Mouse (Mus musculus) midbrain, postnatal 0 days (tissue): ENCODE measurements around the gene Fam131a. TPM values are rescaled to one million over a fixed set of nuclear protein-coding genes. Genes with fewer than 3 reads are reported as not detected.

Source experiments
- ATAC-seq: fragments of 200-750 bp; cut with Nextera tagmentation; 2 replicates; pipeline ENCODE4 v1.8.0; 2017; ENCODE audit warnings: moderate number of reproducible peaks, mild to moderate bottlenecking, moderate TSS enrichment, moderate library complexity; ENCODE audit not compliant: low FRiP score
- DNase-seq: peaks from one replicate; pipeline ENCODE4 v3.0.0-alpha.2; 2015; ENCODE audit warnings: low spot score
- H3K27ac ChIP-seq: fragments of 300-500 bp; sonication (generic); 2 replicates; pipeline ENCODE4 v1.5.1; 2014; ENCODE audit warnings: low read depth, mild to moderate bottlenecking, low read length, mixed read lengths
- H3K27me3 ChIP-seq: fragments of 300-500 bp; sonication (generic); 2 replicates; pipeline ENCODE4 v1.6.1; 2014; ENCODE audit warnings: low read length, control low read depth, mixed read lengths; ENCODE audit not compliant: insufficient read depth
- H3K36me3 ChIP-seq: fragments of 300-500 bp; sonication (generic); 2 replicates; pipeline ENCODE4 v1.6.1; 2014; ENCODE audit warnings: low read length, control low read depth, mixed read lengths; ENCODE audit not compliant: insufficient read depth
- H3K4me1 ChIP-seq: fragments of 300-500 bp; sonication (generic); 2 replicates; pipeline ENCODE4 v1.6.1; 2014; ENCODE audit warnings: mild to moderate bottlenecking, control low read depth, antibody characterized with exemption, low read length, mixed read lengths; ENCODE audit not compliant: insufficient read depth
- H3K4me2 ChIP-seq: fragments of 300-500 bp; sonication (generic); 2 replicates; pipeline ENCODE4 v1.6.1; 2014; ENCODE audit warnings: low read depth, mild to moderate bottlenecking, low read length, mixed read lengths; ENCODE audit not compliant: poor library complexity, severe bottlenecking
- H3K4me3 ChIP-seq: fragments of 300-500 bp; sonication (generic); 2 replicates; pipeline ENCODE4 v1.5.1; 2014; ENCODE audit warnings: low read depth, mild to moderate bottlenecking, low read length, moderate library complexity
- H3K9ac ChIP-seq: fragments of 300-500 bp; sonication (generic); replicated peaks from 2 replicates; pipeline ENCODE4 v1.6.1; 2014; ENCODE audit warnings: mild to moderate bottlenecking, low read length, moderate library complexity, mixed read lengths; ENCODE audit not compliant: poor library complexity, severe bottlenecking
- H3K9me3 ChIP-seq: fragments of 300-500 bp; sonication (generic); 2 replicates; pipeline ENCODE4 v1.6.1; 2016; ENCODE audit warnings: low read length, control low read depth
- CTCF ChIP-seq: IDR thresholded peaks from 2 replicates; pipeline ENCODE4 v1.5.1; 2016; ENCODE audit warnings: antibody characterized with exemption, mild to moderate bottlenecking
- WGBS: fragments of 180-500 bp; shearing (Covaris S2); extraction: QIAGEN DNeasy Blood & Tissue Kit; methylation state at CpG from one replicate; pipeline ENCODE4 v1.1.7; 2014; 5-methylcytosine and 5-hydroxymethylcytosine counted together
- polyA plus RNA-seq: library from polyadenylated mRNA; unstranded; fragments of >200 nt; fragmentation: Nextera tagmentation; extraction: Ambion mirVana; gene quantifications from 2 replicates; pipeline ENCODE4 v1.2.1, GENCODE M21; 2015
- total RNA-seq: library from RNA; depleted of rRNA; stranded (reverse); fragments of >200 nt; gene quantifications from 2 replicates; pipeline ENCODE4 v1.2.3, GENCODE M21; 2014

Gene Fam131a
- total and polyA plus RNA-seq, 2 experiments from 2014 or later: 70.9 to 173 TPM

GRCm38 (mm10) chr16:20722736-20723135 is 29.7 kb downstream of the Fam131a start:
- Histone ChIP-seq H3K4me3 (no peak overlapping the region), H3K9me3 (no peaks in the 10 kb centered on the region), H3K4me1 (no peaks in the 10 kb centered on the region), H3K9ac (no peak overlapping the region), H3K36me3 (peaks cover 13% of the 10 kb centered on the region), H3K4me2 (no peak overlapping the region), H3K27me3 (no peaks in the 10 kb centered on the region), H3K27ac (no peak overlapping the region)
- no peak for ATAC-seq
- TF ChIP-seq CTCF: no peak
- no peak for DNase-seq
- WGBS: 89% methylated on average over 4 of the region's 4 CpGs

- Histone ChIP-seq H3K9me3 (no peaks in the 10 kb centered on the region), H3K27me3 (no peaks in the 10 kb centered on the region), H3K4me3 (no peak overlapping the region), H3K27ac (no peak overlapping the region), H3K4me2 (no peak overlapping the region), H3K4me1 (no peaks in the 10 kb centered on the region), H3K36me3 (peaks cover 13% of the 10 kb centered on the region), H3K9ac (no peak overlapping the region)
- DNase-seq (no peak), ATAC-seq (no peak)
- 67% methylated on average over 4 of the region's 4 CpGs for WGBS
- TF ChIP-seq CTCF: no peak
These were observed 30.2 kb downstream of the Fam131a start for GRCm38 (mm10) chr16:20723247-20723646.

- WGBS: 28% methylated on average over 5 of the region's 5 CpGs
- Histone ChIP-seq H3K4me1 (no peaks in the 10 kb centered on the region), H3K9me3 (no peaks in the 10 kb centered on the region), H3K36me3 (peaks cover 13% of the 10 kb centered on the region), H3K4me2 (no peak overlapping the region), H3K27ac (no peak overlapping the region), H3K4me3 (no peak overlapping the region), H3K27me3 (no peaks in the 10 kb centered on the region), H3K9ac (no peak overlapping the region)
- ATAC-seq (peak; percentile 75), DNase-seq (peak; percentile 76)
- TF ChIP-seq CTCF: peak; percentile 88
These were observed 31.3 kb downstream of the Fam131a start for GRCm38 (mm10) chr16:20724338-20724748.

GRCm38 (mm10) chr16:20725321-20725720 is 32.3 kb downstream of the Fam131a start:
- 77% methylated on average over 7 of the region's 7 CpGs for WGBS
- TF ChIP-seq CTCF: no peak
- H3K27ac ChIP-seq: no peak overlapping the region

DNA sequence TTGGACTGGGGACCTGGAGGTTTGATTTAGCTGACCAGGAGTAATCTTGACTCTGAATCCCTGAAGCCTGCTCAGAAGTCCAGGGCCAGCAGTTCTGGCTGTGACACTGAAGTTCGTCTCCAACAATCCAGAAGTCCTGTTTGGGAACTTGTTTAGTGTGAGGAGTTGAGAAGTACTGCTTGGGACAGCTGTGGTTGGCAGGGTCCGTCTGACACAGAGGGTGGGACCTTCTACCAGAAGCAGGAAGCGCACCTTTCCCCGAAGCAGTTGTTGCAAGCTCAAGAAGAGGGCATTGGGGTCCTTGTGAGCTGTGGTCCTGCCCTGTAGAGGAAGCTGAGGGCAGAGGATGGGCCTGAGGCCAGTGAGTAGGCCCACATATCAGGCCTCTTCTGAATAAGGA is 32.7 kb downstream of the Fam131a start:
- no peak overlapping the region for H3K4me2 ChIP-seq
- H3K4me3 ChIP-seq: no peak overlapping the region
- H3K4me1 ChIP-seq: no peaks in the 10 kb centered on the region
- no peaks in the 10 kb centered on the region for H3K9me3 ChIP-seq
- TF ChIP-seq CTCF: no peak
- ATAC-seq (no peak), DNase-seq (no peak)
- H3K36me3 ChIP-seq: peaks cover 13% of the 10 kb centered on the region
- H3K9ac ChIP-seq: no peak overlapping the region
- WGBS: 73% methylated on average over 4 of the region's 4 CpGs
- H3K27ac ChIP-seq: no peak overlapping the region
- H3K27me3 ChIP-seq: no peaks in the 10 kb centered on the region

More at GRCm38 (mm10) chr16:20725321-20725720, 32.3 kb downstream of the Fam131a start:
- H3K36me3 ChIP-seq: peaks cover 13% of the 10 kb centered on the region
- H3K27me3 ChIP-seq: no peaks in the 10 kb centered on the region
- no peaks in the 10 kb centered on the region for H3K4me1 ChIP-seq
- no peak for ATAC-seq
- H3K4me3 ChIP-seq: no peak overlapping the region
- DNase-seq: no peak
- H3K4me2 ChIP-seq: no peak overlapping the region
- H3K9me3 ChIP-seq: no peaks in the 10 kb centered on the region
- H3K9ac ChIP-seq: no peak overlapping the region

DNA sequence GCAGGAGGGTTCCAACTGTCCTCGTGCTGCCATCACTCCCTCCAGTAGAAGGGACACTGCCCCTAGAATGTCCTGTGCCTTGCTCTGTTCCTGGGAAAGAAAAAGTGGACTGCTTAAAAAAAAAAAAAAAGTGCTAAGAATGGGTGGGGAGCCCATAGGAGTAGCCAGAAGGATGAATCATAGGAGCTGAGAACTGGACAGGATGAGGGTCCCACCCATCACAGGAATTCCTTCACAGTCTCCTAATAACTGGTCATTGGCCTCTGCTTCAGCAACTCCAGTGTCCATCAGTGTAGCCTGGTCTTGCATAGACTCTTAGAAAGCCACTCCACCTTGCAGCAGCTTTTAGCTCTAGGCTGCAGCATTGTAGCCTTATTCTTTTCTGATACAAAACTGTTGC is 33.3 kb downstream of the Fam131a start:
- Histone ChIP-seq H3K27ac (no peak overlapping the region), H3K36me3 (peaks cover 11% of the 10 kb centered on the region), H3K4me2 (no peak overlapping the region), H3K4me1 (no peaks in the 10 kb centered on the region), H3K9me3 (no peaks in the 10 kb centered on the region), H3K27me3 (no peaks in the 10 kb centered on the region), H3K9ac (no peak overlapping the region), H3K4me3 (no peak overlapping the region)
- WGBS: 38% methylated on average over 1 of the region's 1 CpGs
- no peak for DNase-seq
- no peak for ATAC-seq
- no peak for TF ChIP-seq CTCF
